Mouse (Mus musculus) erythroblast, embryonic 14.5 days (primary cell): ENCODE results near the gene Klhl32. TPM values are rescaled to one million over a fixed set of nuclear protein-coding genes. Genes with fewer than 3 reads are reported as not detected.
A peak's percentile ranks its signal among the peaks of the same experiment; 100 is the strongest.
"Not testable (repeated sequence)": the region's sequence is repeated elsewhere in the genome, so short reads cannot be mapped to it uniquely, and the experiment has no call there.

Experiments
- H3K27me3 ChIP-seq: 2 replicates; pipeline ENCODE4 v1.6.1; 2012; ENCODE audit warnings: inconsistent platforms; ENCODE audit not compliant: control insufficient read depth
- H3K36me3 ChIP-seq: 2 replicates; pipeline ENCODE4 v1.6.1; 2012; ENCODE audit warnings: mild to moderate bottlenecking, inconsistent platforms; ENCODE audit not compliant: control insufficient read depth
- H3K4me1 ChIP-seq: 2 replicates; pipeline ENCODE4 v1.6.1; 2012; ENCODE audit warnings: inconsistent platforms; ENCODE audit not compliant: control insufficient read depth
- H3K4me3 ChIP-seq: replicated peaks from 2 replicates; pipeline ENCODE3; 2012; ENCODE audit warnings: moderate library complexity, mild to moderate bottlenecking, inconsistent platforms
- H3K9me3 ChIP-seq: 2 replicates; pipeline ENCODE4 v1.6.1; 2012; ENCODE audit warnings: low read length, inconsistent platforms, mixed read lengths; ENCODE audit not compliant: control insufficient read depth
- GATA1 ChIP-seq: IDR thresholded peaks from 2 replicates; pipeline ENCODE4 v1.6.1; 2012; ENCODE audit warnings: low read length, inconsistent platforms, mixed read lengths
- TAL1 ChIP-seq: IDR thresholded peaks from 3 replicates; pipeline ENCODE4 v1.6.1; 2012; ENCODE audit warnings: low read length, inconsistent platforms, mixed read lengths
- polyA plus RNA-seq: library from polyadenylated mRNA; stranded (reverse); fragments of >175 nt; gene quantifications from 2 replicates; pipeline ENCODE4 v1.2.3, GENCODE M21; 2012

Gene Klhl32
- polyA plus RNA-seq: 0.01 TPM in 1 of 2 replicates, not detected in the other

- peak within 1 kb of the TSS; percentile 53 for H3K4me3 ChIP-seq
- H3K27me3 ChIP-seq: peaks cover 15% of the 10 kb centered on the region
- peaks cover 3% of the 10 kb centered on the region for H3K4me1 ChIP-seq
- H3K9me3 ChIP-seq: no peaks in the 10 kb centered on the region
- no peak for TF ChIP-seq TAL1
- TF ChIP-seq GATA1: no peak
- no peaks in the 10 kb centered on the region for H3K36me3 ChIP-seq
These were observed at the start of gene Klhl32 for GRCm38 (mm10) chr4:24850401-24851325. TSS of gene Klhl32 (minus strand) at chr4:24851124.

DNA sequence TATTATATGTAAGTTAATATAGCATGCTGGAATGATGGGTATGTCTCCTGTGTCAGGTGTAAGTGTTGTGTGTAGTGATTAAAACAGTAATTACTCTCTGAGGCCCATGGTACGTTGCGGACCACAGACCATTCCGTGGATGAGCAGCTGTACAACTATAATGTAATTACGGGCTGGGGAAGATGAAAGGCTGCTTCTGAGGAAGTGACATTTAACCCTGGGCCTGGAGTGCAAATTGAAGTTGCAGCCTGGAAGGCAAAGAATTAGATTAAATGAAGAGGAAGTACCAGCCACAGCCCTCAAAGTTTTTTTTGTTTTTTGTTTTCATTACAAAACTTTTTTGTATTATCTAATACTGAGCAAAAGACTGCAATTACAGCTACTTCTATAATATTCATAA is 48.2 kb upstream of the Klhl32 start:
- Histone ChIP-seq H3K4me3 (peak overlapping the region; percentile 95), H3K36me3 (peaks cover 28% of the 10 kb centered on the region), H3K27me3 (no peaks in the 10 kb centered on the region), H3K9me3 (no peaks in the 10 kb centered on the region), H3K4me1 (peaks cover 18% of the 10 kb centered on the region)
- TF ChIP-seq TAL1 (no peak), GATA1 (no peak)

- no peaks in the 10 kb centered on the region for H3K9me3 ChIP-seq
- H3K27me3 ChIP-seq: no peaks in the 10 kb centered on the region
- peaks cover 28% of the 10 kb centered on the region for H3K36me3 ChIP-seq
- no peak for TF ChIP-seq TAL1
- no peak for TF ChIP-seq GATA1
- H3K4me1 ChIP-seq: peaks cover 18% of the 10 kb centered on the region
- peak overlapping the region; percentile 95 for H3K4me3 ChIP-seq
These were observed 47.7 kb upstream of the Klhl32 start for GRCm38 (mm10) chr4:24898636-24899035.

DNA sequence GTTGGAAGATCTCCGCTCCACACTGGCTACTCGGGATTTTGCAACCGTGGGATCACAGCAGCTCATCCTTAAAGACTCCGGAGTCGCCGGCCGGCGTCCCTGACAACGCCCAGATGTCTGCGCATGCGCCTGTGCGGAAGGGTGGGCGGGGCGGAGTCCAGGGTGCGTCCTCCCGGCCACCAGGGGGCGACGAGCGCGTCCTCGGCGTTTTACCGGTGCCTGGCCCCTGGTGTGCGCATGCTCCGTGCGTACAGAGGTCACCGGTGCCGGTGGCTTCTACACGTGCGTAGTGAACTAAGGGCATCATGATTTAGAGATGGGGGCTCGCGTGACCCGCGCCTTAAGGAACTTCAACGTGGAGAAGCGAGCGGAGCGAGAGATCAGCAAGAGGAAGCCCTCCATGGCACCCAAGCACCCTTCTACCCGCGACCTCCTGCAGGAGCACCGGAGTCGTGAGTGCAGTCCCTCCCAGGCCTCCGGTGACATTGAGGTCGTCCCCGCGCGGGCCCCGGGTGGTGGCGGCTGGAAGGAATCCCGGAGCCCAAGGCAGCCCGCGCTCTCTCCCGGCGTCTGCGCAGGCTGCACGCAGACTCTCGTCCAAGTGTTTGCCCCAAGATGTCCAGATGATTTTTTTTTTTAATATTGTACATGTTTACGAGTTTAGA is 47.1 kb upstream of the Klhl32 start, which contains the start of gene Ndufaf4:
Ndufaf4 (plus strand) TSS at position 233 of the 665 bp plus-strand sequence.
- no peaks in the 10 kb centered on the region for H3K27me3 ChIP-seq
- no peak for TF ChIP-seq TAL1
- TF ChIP-seq GATA1: no peak
- no peaks in the 10 kb centered on the region for H3K9me3 ChIP-seq
- peaks cover 22% of the 10 kb centered on the region for H3K36me3 ChIP-seq
- H3K4me1 ChIP-seq: peaks cover 18% of the 10 kb centered on the region
- H3K4me3 ChIP-seq: peak within 1 kb of the TSS; percentile 95

DNA sequence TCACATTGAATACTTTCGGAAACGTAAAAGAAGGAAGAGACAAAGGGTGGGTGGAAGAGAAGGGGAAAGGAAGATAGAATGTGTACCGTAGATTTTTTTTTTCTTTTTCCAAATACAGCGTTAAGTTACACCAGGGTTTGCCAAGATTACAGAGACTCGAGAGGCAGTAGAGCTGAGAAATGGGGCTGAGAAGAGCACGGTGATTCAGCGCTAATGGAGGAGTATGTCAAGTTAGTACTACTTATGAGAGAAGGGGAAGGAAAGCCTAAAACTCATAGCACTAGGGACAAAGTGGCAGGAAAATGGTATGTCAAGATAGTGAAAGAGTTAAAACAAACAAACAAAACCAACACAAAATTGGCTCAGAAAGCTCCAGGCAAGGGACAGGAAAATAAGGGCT is 46.4 kb upstream of the Klhl32 start:
- peaks cover 18% of the 10 kb centered on the region for H3K4me1 ChIP-seq

GRCm38 (mm10) chr4:24896829-24897228 is 45.9 kb upstream of the Klhl32 start:
- no peak for TF ChIP-seq GATA1
- TF ChIP-seq TAL1: no peak
- Histone ChIP-seq H3K4me3 (peak overlapping the region; percentile 95), H3K36me3 (peaks cover 14% of the 10 kb centered on the region), H3K4me1 (peaks cover 18% of the 10 kb centered on the region), H3K9me3 (no peaks in the 10 kb centered on the region), H3K27me3 (no peaks in the 10 kb centered on the region)

More for the DNA sequence above, 46.4 kb upstream of the Klhl32 start:
- TF ChIP-seq TAL1: no peak
- H3K9me3 ChIP-seq: no peaks in the 10 kb centered on the region
- peaks cover 17% of the 10 kb centered on the region for H3K36me3 ChIP-seq
- H3K27me3 ChIP-seq: no peaks in the 10 kb centered on the region
- peak overlapping the region; percentile 95 for H3K4me3 ChIP-seq

- no peaks in the 10 kb centered on the region for H3K36me3 ChIP-seq
- H3K27me3 ChIP-seq: no peaks in the 10 kb centered on the region; the same call in 1 of the 2 replicates
- H3K4me3 ChIP-seq: no peak overlapping the region
- peaks cover 3% of the 10 kb centered on the region; the same call in 1 of the 2 replicates for H3K9me3 ChIP-seq
- H3K4me1 ChIP-seq: peaks cover 18% of the 10 kb centered on the region
- no peak for TF ChIP-seq TAL1
- TF ChIP-seq GATA1: no peak
These were observed 43.7 kb upstream of the Klhl32 start for GRCm38 (mm10) chr4:24894625-24895024.

DNA sequence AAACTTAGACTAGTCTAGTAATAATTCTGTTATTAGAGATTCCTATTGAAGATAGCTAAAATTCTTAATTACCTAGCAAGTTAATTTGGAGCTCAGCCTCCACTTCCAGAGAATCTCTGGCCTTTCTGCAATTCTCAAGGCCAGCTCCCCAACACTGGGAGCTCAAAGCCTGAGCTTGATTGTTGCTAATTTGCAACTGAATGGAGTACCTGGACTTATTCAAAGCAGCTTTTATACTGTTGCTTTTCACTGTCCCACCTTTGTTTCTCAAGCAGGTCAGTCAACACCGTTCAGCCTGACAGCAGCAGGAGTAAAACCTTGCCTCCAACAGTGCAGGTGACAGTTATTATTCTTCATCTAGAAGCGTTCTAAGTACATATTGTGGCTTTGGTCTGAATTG is 41.4 kb upstream of the Klhl32 start:
- not testable (repeated sequence) for H3K27me3 ChIP-seq, H3K9me3 ChIP-seq, H3K4me3 ChIP-seq, H3K4me1 ChIP-seq, H3K36me3 ChIP-seq

GRCm38 (mm10) chr4:24889386-24889785 is 38.5 kb upstream of the Klhl32 start:
- not testable (repeated sequence) for H3K36me3 ChIP-seq, H3K27me3 ChIP-seq, H3K4me3 ChIP-seq, H3K9me3 ChIP-seq, H3K4me1 ChIP-seq
